Mouse (Mus musculus) cerebellum, adult 2 months (tissue): Measurements from ENCODE around the gene Rgp1. TPM values are rescaled to one million over a fixed set of nuclear protein-coding genes. Genes with fewer than 3 reads are reported as not detected.

Experiments
- DNase-seq, 2 experiments: peaks; one replicate each; pipeline ENCODE4 v3.0.0; 2021
- H3K27ac ChIP-seq: fragments of 200-500 bp; 2 replicates; pipeline ENCODE4 v1.5.1; 2012; ENCODE audit warnings: low read length, control low read depth, inconsistent platforms; ENCODE audit not compliant: insufficient read depth
- H3K27me3 ChIP-seq: fragments of 200-500 bp; 2 replicates; pipeline ENCODE4 v1.6.1; 2012; ENCODE audit warnings: inconsistent platforms, mild to moderate bottlenecking, low read length, moderate library complexity; ENCODE audit not compliant: control insufficient read depth, insufficient read depth
- H3K4me1 ChIP-seq: fragments of 200-500 bp; 2 replicates; pipeline ENCODE4 v1.6.1; 2011; ENCODE audit warnings: low read length; ENCODE audit not compliant: control insufficient read depth, insufficient read depth
- H3K4me3 ChIP-seq: fragments of 200-500 bp; replicated peaks from 2 replicates; pipeline ENCODE3; 2011; ENCODE audit warnings: mild to moderate bottlenecking, low read depth, low read length, control low read depth; ENCODE audit not compliant: insufficient read depth
- CTCF ChIP-seq: fragments of 200-500 bp; IDR thresholded peaks from 2 replicates; pipeline ENCODE4 v1.5.1; 2011; ENCODE audit warnings: low read depth, mild to moderate bottlenecking, control low read depth, low read length, moderate library complexity, borderline replicate concordance; ENCODE audit not compliant: insufficient read depth
- POLR2A ChIP-seq: fragments of 200-500 bp; IDR thresholded peaks from 2 replicates; pipeline ENCODE4 v1.6.1; 2011; ENCODE audit warnings: low read length, control low read depth, borderline replicate concordance; ENCODE audit not compliant: insufficient read depth
- whole genome bisulfite sequencing: fragments of 180-500 bp; shearing (Covaris S2); methylation state at CpG from one replicate; pipeline ENCODE4 v1.1.7; 2018; 5-methylcytosine and 5-hydroxymethylcytosine counted together
- polyA plus RNA-seq: library from polyadenylated mRNA; depleted of rRNA; stranded (reverse); fragments of >200 nt; gene quantifications from 2 replicates; pipeline ENCODE4 v1.2.3, GENCODE M21; 2012; rRNA removed

The Rgp1 gene
- 30.3 and 39.2 TPM in 2 replicates for polyA plus RNA-seq

- under 1% methylated on average over 76 of the region's 76 CpGs for WGBS
- H3K27me3 ChIP-seq: no peaks in the 10 kb centered on the region
- peak within 1 kb of the TSS; percentile 60 for H3K27ac ChIP-seq
- DNase-seq: peak; percentile 91 to 93
- peaks cover 3% of the 10 kb centered on the region for H3K4me1 ChIP-seq
- peak within 1 kb of the TSS; percentile 83 for H3K4me3 ChIP-seq
- no peak for TF ChIP-seq CTCF
- TF ChIP-seq POLR2A: peak; percentile 82
Observed at GRCm38 (mm10) chr4:43578376-43579204, at the start of gene Rgp1, which contains the start of gene Gba2. Gene Rgp1 (plus strand): TSS chr4:43578715. Gene Gba2 (minus strand): TSS chr4:43578873.

GRCm38 (mm10) chr4:43530081-43530501 lies 48.4 kb upstream of the Rgp1 start:
- Histone ChIP-seq H3K4me3 (no peak overlapping the region), H3K27me3 (no peaks in the 10 kb centered on the region), H3K27ac (no peak overlapping the region), H3K4me1 (no peaks in the 10 kb centered on the region)
- TF ChIP-seq POLR2A: no peak
- TF ChIP-seq CTCF: no peak
- DNase-seq: no peak
- WGBS: 68% methylated on average over 8 of the region's 8 CpGs

GRCm38 (mm10) chr4:43530581-43530980 lies 47.9 kb upstream of the Rgp1 start:
- DNase-seq: peak; percentile 68 to 76
- WGBS: 28% methylated on average over 7 of the region's 7 CpGs

GRCm38 (mm10) chr4:43533270-43533669 lies 45.2 kb upstream of the Rgp1 start:
- Histone ChIP-seq H3K4me1 (no peaks in the 10 kb centered on the region), H3K27me3 (no peaks in the 10 kb centered on the region), H3K4me3 (no peak overlapping the region), H3K27ac (no peak overlapping the region)
- TF ChIP-seq POLR2A (no peak), CTCF (no peak)
- DNase-seq: no peak
- WGBS: 89% methylated on average over 9 of the region's 9 CpGs

More at GRCm38 (mm10) chr4:43530581-43530980, 47.9 kb upstream of the Rgp1 start:
- no peaks in the 10 kb centered on the region for H3K27me3 ChIP-seq
- H3K27ac ChIP-seq: no peak overlapping the region
- H3K4me3 ChIP-seq: no peak overlapping the region
- no peaks in the 10 kb centered on the region for H3K4me1 ChIP-seq
- TF ChIP-seq POLR2A (no peak), CTCF (peak; percentile 75)

GRCm38 (mm10) chr4:43535628-43536027 lies 42.9 kb upstream of the Rgp1 start:
- Histone ChIP-seq H3K27ac (no peak overlapping the region), H3K27me3 (no peaks in the 10 kb centered on the region), H3K4me3 (no peak overlapping the region), H3K4me1 (no peaks in the 10 kb centered on the region)
- TF ChIP-seq CTCF: no peak
- TF ChIP-seq POLR2A: no peak
- 97% methylated on average over 8 of the region's 8 CpGs for WGBS
- DNase-seq: no peak

- no peak for DNase-seq
- no peaks in the 10 kb centered on the region for H3K4me1 ChIP-seq
- TF ChIP-seq CTCF (no peak), POLR2A (no peak)
- H3K27ac ChIP-seq: no peak overlapping the region
- 80% methylated on average over 9 of the region's 9 CpGs for WGBS
- no peaks in the 10 kb centered on the region for H3K27me3 ChIP-seq
- no peak overlapping the region for H3K4me3 ChIP-seq
Observed at GRCm38 (mm10) chr4:43536031-43536430, 42.5 kb upstream of the Rgp1 start.

- no peak for DNase-seq
- 88% methylated on average over 3 of the region's 3 CpGs for WGBS
Observed at GRCm38 (mm10) chr4:43542044-43542443, 36.5 kb upstream of the Rgp1 start.

More at GRCm38 (mm10) chr4:43542044-43542443, 36.5 kb upstream of the Rgp1 start:
- no peak overlapping the region for H3K4me3 ChIP-seq
- no peak overlapping the region for H3K27ac ChIP-seq
- no peak for TF ChIP-seq CTCF
- no peaks in the 10 kb centered on the region for H3K4me1 ChIP-seq
- no peaks in the 10 kb centered on the region for H3K27me3 ChIP-seq
